11 mouse cellular contexts compared by ENCODE assay signal in genomic region chr15:100320295-100320905, GRCm38 (mm10). TPM values are rescaled to one million over a fixed set of nuclear protein-coding genes. Genes with fewer than 3 reads are reported as not detected.
A peak's percentile ranks its signal among the peaks of the same experiment; 100 is the strongest.
DNase-seq lines count a peak whose midpoint lies in the region; ATAC-seq and TF ChIP-seq lines count a peak whose summit lies in the region.
"Had no signal": no experiment of that assay in that cellular context is flagged by ENCODE, and none has a peak within 500 bp of the region (broad histone marks: within the 10 kb centered on the region; RNA-seq: fewer than 3 reads in every experiment).

No protein-coding gene starts in this region.

- H3K4me2 ChIP-seq in kidney, embryonic 15.5 days: no peak overlapping the region
- no peak overlapping the region for H3K4me2 ChIP-seq in myocyte (ENCODE audit: low read depth)

- H3K4me3 ChIP-seq in kidney, embryonic 15.5 days (replicated peaks): no peak overlapping the region
- H3K4me3 ChIP-seq in bone marrow macrophage, adult 2 months (ENCODE audit: insufficient read depth, low read length): no peak overlapping the region
- no peak overlapping the region for H3K4me3 ChIP-seq in myocyte

- no peaks in the 10 kb centered on the region for H3K36me3 ChIP-seq in kidney, embryonic 15.5 days
- no peaks in the 10 kb centered on the region for H3K36me3 ChIP-seq in myocyte (ENCODE audit: control insufficient read depth, insufficient read depth)

- no peak for TF ChIP-seq POLR2A in bone marrow macrophage, adult 2 months (IDR thresholded peaks at IDR 0.05; ENCODE audit: borderline replicate concordance, low read depth, low read length)
- TF ChIP-seq POLR2A in myocyte (IDR thresholded peaks at IDR 0.05; ENCODE audit: insufficient read length, low read depth): no peak

- WGBS in kidney, embryonic 15.5 days: 62% methylated on average over 9 of the region's 9 CpGs

- H3K9me3 ChIP-seq in kidney, embryonic 15.5 days (replicated peaks): no peaks in the 10 kb centered on the region

- peak; percentile 25 to 49 for DNase-seq in kidney, postnatal 36 days
- DNase-seq in left cerebral cortex, adult 8-10 months (ENCODE audit: low spot score in 2 of 2): no peak
- no peak for DNase-seq in urinary bladder, postnatal 4 days (ENCODE audit: low spot score in 2 of 2)
- DNase-seq: right cerebral cortex, postnatal 14 days had no signal

- H3K4me1 ChIP-seq in kidney, embryonic 15.5 days: peaks cover 4% of the 10 kb centered on the region; the same call in 1 of the 2 replicates
- peaks cover 21% of the 10 kb centered on the region for H3K4me1 ChIP-seq in bone marrow macrophage, adult 2 months (ENCODE audit: control insufficient read depth, insufficient read depth, low read length)

- H3K9ac ChIP-seq in kidney, embryonic 15.5 days: no peak overlapping the region

- no peak for TF ChIP-seq CTCF in bone marrow macrophage, adult 2 months (IDR thresholded peaks at IDR 0.05; ENCODE audit: low read depth, low read length)

- ATAC-seq in kidney, embryonic 15.5 days (replicated peaks; ENCODE audit: low FRiP score): no peak
- ATAC-seq in granulocyte monocyte progenitor cell, adult 5-6 weeks (replicated peaks; ENCODE audit: poor library complexity, severe bottlenecking): peak; percentile 47

- no peak overlapping the region for H3K27ac ChIP-seq in kidney, embryonic 15.5 days
- peak overlapping the region; percentile 16; the same call in 1 of the 2 replicates for H3K27ac ChIP-seq in bone marrow macrophage, adult 2 months (ENCODE audit: insufficient read depth, low read depth, low read length)
- H3K27ac ChIP-seq: kidney, postnatal 0 days had no signal

- no peak overlapping the region for H3ac ChIP-seq in myocyte (ENCODE audit: control insufficient read depth, insufficient read length)

- H3K27me3 ChIP-seq in kidney, embryonic 15.5 days: no peaks in the 10 kb centered on the region
- no peaks in the 10 kb centered on the region for H3K27me3 ChIP-seq in myocyte (ENCODE audit: control insufficient read depth, insufficient read depth, insufficient read length)

- H3K79me2 ChIP-seq in myocyte (ENCODE audit: control insufficient read depth, insufficient read depth): no peaks in the 10 kb centered on the region

TF ChIP-seq in myocyte, 11 proteins besides CTCF, POLR2A, EP300 and RAD21:
- no peak for TF ChIP-seq POLR2AphosphoS2 (IDR thresholded peaks at IDR 0.05; ENCODE audit: insufficient read length, low read depth)
- peak; percentile 75 for TF ChIP-seq CEBPB (IDR thresholded peaks at IDR 0.05; ENCODE audit: insufficient read depth, poor library complexity, severe bottlenecking)

RNA-seq across cellular contexts. Expression of gene Mettl7a3, which starts 14.3 kb away (rescaled TPM):
- 0.17 TPM in 1 of 2 replicates, not detected in the other for polyA plus RNA-seq in kidney, embryonic 15.5 days (2015; fragmentation: Nextera tagmentation; extraction: Ambion mirVana)
- polyA plus RNA-seq in bone marrow macrophage, adult 2 months (2012; ENCODE audit: insufficient read depth, insufficient read length, missing spikeins): not detected in 2 replicates
- not detected in 2 replicates for total RNA-seq in granulocyte monocyte progenitor cell, adult 5-6 weeks (2014; fragmentation: Nextera tagmentation)
- total RNA-seq in granulocyte monocyte progenitor cell, adult 5-6 weeks (2017): not detected in 2 replicates
- polyA plus RNA-seq in myocyte (2012; fragmentation: generic; extraction: Trizol): not detected
- total RNA-seq in left cerebral cortex, adult 8-10 months (2022): under 1 TPM; 0.23 to 0.30 (median 0.28) TPM
- total RNA-seq: heart, postnatal 14 days had no signal

RNA-seq across cellular contexts. Expression of gene Mettl7a1, which starts 16.5 kb away (rescaled TPM):
- polyA plus RNA-seq in kidney, embryonic 15.5 days (2015; fragmentation: Nextera tagmentation; extraction: Ambion mirVana): 13.2 and 18.4 TPM in 2 replicates
- polyA plus RNA-seq in bone marrow macrophage, adult 2 months (2012; ENCODE audit: insufficient read depth, insufficient read length, missing spikeins): 43.3 and 46.4 TPM in 2 replicates
- 24.4 and 27.4 TPM in 2 replicates for total RNA-seq in granulocyte monocyte progenitor cell, adult 5-6 weeks (2014; fragmentation: Nextera tagmentation)
- total RNA-seq in granulocyte monocyte progenitor cell, adult 5-6 weeks (2017): 50.9 and 53.6 TPM in 2 replicates
- polyA plus RNA-seq in myocyte (2012; fragmentation: generic; extraction: Trizol): 9.4 TPM
- 10 to 100 TPM; 26.4 to 33.2 (median 32.4) TPM for total RNA-seq in left cerebral cortex, adult 8-10 months (2022)

RNA-seq across cellular contexts. Expression of gene Methig1, which starts 32.5 kb away (rescaled TPM):
- 0.94 and 1.5 TPM in 2 replicates for polyA plus RNA-seq in kidney, embryonic 15.5 days (2015; fragmentation: Nextera tagmentation; extraction: Ambion mirVana)
- not detected in 2 replicates for polyA plus RNA-seq in bone marrow macrophage, adult 2 months (2012; ENCODE audit: insufficient read depth, insufficient read length, missing spikeins)
- total RNA-seq in granulocyte monocyte progenitor cell, adult 5-6 weeks (2014; fragmentation: Nextera tagmentation): not detected in 2 replicates
- not detected in 2 replicates for total RNA-seq in granulocyte monocyte progenitor cell, adult 5-6 weeks (2017)
- not detected for polyA plus RNA-seq in myocyte (2012; fragmentation: generic; extraction: Trizol)
- total RNA-seq in left cerebral cortex, adult 8-10 months (2022): under 1 TPM in 1 of 4 experiments, not detected in 3; 0.57 TPM
- total RNA-seq: heart, postnatal 14 days had no signal

RNA-seq across cellular contexts. Expression of gene Mettl7a2, which starts 32.6 kb away (rescaled TPM):
- polyA plus RNA-seq in kidney, embryonic 15.5 days (2015; fragmentation: Nextera tagmentation; extraction: Ambion mirVana): 0.26 TPM in 1 of 2 replicates, not detected in the other
- polyA plus RNA-seq in bone marrow macrophage, adult 2 months (2012; ENCODE audit: insufficient read depth, insufficient read length, missing spikeins): not detected in 2 replicates
- not detected in 2 replicates for total RNA-seq in granulocyte monocyte progenitor cell, adult 5-6 weeks (2014; fragmentation: Nextera tagmentation)
- total RNA-seq in granulocyte monocyte progenitor cell, adult 5-6 weeks (2017): not detected in 2 replicates
- not detected for polyA plus RNA-seq in myocyte (2012; fragmentation: generic; extraction: Trizol)
- total RNA-seq in left cerebral cortex, adult 8-10 months (2022): 1 to 10 TPM in 1 of 4 experiments, under 1 TPM in 1, not detected in 2; 0.78 to 1.0 TPM

RNA-seq across cellular contexts. Expression of gene Tmprss12, which starts 39.8 kb away (rescaled TPM):
- not detected in 2 replicates for polyA plus RNA-seq in kidney, embryonic 15.5 days (2015; fragmentation: Nextera tagmentation; extraction: Ambion mirVana)
- not detected in 2 replicates for polyA plus RNA-seq in bone marrow macrophage, adult 2 months (2012; ENCODE audit: insufficient read depth, insufficient read length, missing spikeins)
- total RNA-seq in granulocyte monocyte progenitor cell, adult 5-6 weeks (2014; fragmentation: Nextera tagmentation): not detected in 2 replicates
- total RNA-seq in granulocyte monocyte progenitor cell, adult 5-6 weeks (2017): not detected in 2 replicates
- polyA plus RNA-seq in myocyte (2012; fragmentation: generic; extraction: Trizol): not detected
- total RNA-seq in left cerebral cortex, adult 8-10 months (2022): not detected
- total RNA-seq: gastrocnemius, adult 8-10 months; heart, postnatal 14 days had no signal
- polyA plus RNA-seq: kidney, postnatal 0 days had no signal

Comparison
In these comparisons a context has a peak if more than half of its experiments do, and no peak if none do; other contexts are left out.
1. DNase-seq: peak in kidney, postnatal 36 days (2 of 2); none in left cerebral cortex, adult 8-10 months (0 of 2) and urinary bladder, postnatal 4 days (0 of 2).